Mouse (Mus musculus) brain, adult 2 months (tissue): ENCODE results near the gene Catsper3.

Experiments used
- DNase-seq: peaks from one replicate; pipeline ENCODE4 v3.0.0; 2011; ENCODE audit warnings: low read depth, low spot score

The Catsper3 gene

DNA sequence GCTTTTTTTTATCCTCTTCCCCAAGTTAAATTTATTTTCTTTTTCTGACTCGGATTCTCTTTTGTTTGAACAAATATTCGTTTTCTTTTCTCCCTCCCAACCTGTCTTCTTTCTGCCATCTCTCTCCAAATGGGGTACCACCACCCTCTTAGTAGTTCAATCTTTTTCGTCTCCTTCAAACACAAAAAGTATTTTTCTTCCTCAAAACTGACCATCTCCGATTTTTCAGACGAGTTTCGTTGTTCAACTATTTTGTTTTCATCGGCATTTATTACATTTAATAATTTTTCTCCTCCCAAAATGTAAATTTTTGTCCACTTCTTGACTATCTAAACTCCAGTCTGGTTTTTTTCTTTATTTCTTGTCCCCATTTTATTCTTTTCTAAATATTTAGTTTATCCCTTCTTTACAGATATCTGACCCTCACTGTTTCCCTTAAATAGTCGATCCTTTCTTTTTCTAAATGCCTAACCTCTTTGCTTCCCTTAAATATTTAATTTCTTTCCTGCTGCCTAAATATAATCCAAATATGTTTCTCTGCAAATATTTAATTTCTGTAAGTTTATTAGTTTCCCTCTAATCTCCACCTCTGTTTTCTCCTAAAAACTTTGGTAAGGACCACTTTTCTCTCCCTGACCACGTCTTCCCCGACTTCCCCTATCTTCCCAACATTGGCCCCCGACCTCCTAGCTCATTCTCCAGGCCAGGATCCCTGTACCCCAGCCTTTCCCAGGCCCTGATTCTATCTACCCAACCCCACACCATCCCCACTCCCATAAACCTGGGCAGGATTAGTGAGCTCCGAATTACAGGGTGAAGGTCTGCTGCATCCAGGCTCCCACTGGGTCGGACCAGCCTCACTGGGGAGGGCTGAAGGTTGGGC is 42.7 kb downstream of the Catsper3 start:
- no peak for DNase-seq

DNA sequence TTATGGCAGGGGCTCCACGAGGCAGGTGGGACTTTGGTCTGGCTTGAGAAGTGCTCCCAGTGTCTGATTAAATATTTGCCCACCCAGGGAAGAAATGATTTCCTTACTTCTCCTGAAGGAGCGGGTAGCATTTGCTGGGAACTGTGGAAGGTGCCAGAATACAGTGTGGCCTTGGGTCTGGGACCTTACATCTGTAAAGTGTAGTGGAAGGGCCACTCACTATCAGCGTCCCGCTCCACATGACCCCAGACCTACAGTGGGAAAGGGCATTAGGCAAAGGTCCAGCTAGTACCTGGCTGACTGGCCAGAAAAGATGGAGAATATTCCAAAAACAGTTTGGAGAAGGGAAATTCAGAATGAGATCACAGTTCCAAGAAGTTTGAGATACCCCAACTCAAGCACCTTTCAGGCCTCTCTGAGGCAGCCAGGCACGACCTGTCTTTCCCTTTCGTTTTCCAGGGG is 43.3 kb downstream of the Catsper3 start:
- no peak for DNase-seq

DNA sequence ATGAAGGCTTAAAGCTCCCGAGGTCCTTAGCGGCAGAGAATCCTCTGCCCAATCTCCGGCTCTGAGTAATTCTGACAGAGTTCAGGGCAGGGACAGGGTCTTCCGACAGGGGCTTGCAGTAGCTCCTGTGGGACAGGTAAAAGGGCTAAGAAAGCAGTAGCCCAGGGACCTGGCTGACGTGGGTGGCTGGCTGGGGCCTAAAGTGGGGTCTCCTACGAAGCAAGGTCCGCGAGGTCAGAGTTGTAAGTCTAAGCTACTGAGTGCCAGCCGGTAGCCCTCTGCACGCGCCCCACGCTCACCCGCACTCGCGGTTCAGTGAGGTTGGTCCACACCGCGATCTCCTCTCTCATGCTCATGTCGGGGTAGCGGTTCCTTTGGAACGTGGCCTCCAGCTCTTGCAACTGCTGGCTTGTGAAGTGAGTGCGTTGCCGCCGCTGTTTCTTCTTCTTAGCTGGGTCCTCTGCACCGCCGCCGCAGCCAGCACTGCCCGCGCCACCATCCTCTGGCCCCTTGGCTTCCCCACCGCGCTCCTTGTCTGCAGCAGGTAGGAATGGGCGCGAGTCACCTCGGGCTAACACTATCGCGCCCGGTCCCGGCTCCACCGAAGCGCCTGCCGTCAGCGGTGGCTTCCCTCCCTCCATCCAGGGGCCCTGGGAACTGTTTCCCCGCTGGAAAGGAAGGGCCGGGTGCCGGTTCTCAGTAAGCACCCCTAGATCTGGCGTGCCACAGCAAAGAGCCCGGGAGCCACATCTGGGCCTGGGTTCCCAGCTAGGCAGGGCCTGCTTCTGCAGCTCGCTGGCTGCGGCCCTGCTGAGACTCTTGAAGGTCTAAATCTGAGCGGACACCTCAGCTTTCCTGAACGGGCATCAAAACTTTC is 44.0 kb downstream of the Catsper3 start:
- no peak for DNase-seq

DNA sequence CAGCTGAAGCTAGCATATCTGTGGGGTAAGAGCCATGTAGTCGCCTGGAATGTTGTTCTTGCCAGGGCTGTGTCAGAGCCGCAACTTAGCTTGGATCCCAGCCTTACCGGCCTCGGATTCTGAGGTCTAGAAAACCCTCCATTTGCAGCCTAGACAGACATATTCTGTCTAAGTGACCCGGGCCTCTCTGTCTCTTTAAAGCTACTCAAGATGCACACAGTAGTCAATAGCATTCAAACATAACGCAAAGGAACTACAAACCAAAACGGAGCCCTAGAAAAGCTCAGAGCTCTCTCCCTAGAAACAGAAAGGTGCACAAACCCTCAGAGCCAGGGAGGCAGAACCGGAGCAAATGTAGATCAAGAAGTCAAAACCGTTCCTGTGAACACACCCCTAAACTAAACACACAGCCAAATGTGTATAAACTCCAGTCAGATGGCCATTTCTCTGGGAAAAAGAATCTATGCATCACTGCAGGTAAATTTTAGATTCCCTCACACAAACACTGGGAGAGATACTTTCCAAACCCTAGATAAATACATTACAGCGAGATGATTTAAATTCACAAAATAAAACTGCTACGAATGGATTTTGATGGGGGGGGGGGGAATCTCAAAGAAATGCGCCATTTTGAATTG is 44.8 kb downstream of the Catsper3 start:
- no peak for DNase-seq

DNA sequence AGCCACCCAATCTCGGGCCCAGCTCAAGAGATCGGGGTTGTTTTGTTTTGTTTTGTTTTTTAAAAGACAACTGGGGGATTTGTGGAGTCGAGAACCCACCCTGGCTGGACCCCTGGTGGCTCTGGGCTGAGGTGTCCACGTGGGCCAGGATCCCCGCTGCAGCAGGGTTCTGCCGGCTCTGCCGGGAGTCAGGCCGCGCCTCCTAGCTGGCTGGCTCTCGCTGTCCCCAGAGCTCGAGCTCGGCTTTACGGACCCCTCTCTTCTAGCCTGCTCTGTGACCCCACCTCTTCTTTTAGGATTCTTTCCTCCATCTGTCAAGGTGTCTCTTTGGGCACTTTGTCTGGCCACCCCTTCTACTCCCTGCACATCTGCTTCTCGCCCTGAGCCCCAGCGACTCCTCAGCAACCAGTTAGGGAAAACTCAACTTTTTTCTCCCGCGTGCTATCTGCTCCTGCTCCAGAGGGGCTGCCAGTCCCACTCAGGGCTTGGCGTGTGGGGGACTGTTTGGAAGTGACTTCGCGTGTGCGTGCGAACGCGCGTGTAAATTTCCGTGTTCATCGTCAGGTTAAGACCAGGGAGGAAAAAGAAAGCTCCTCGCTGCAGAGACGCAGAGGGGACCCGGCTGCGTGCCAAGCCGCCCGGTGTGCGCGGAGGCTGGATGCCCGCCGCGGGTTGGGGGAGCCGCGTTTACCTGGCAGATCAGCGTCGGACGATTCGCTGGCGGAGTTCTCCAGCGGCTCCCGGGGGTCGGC is 45.9 kb downstream of the Catsper3 start:
- DNase-seq = no peak

DNA sequence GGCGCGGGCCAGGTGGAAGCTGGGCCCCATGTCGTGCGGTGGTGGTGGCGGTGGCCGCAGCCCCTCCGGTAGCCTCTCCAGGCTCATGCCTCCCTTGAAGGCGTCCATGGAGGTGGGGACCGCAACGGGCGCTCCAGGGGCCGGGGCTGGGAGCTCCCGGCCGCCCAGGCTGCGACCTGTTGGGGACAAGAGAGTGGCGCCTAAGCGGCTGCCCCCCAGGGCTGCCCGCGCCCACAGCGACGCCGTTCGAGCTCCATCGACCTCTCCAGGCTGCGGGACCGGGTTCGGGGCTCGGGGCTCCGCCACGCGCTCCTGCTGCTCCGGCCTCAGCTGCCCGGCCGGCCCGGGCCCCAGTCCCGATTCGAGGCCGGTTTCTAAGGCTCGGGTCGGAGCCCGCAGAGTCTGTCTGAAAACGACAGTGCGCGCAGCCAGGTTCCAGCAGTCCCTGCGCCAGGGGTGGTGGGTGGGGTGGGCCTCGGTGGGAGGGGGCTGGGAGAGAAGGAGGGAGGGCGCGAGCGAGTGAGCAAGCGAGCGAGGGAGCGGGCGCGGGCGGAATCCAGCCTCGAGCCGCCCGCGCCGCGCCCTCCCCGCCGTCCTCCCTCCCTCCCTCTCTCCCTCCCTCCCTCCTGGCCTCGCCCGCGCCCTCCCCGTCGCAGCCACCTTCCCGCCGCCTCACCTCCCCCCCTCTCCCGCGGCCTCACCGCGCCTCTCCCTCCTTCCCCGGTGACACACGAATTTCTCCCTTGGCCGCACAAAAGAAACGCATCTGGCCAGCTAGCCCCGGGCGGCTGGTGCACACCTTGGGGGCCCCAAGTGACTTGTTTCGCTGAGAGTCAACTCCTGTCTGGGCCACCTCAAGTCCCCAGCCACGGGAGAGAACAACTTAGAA is 46.7 kb downstream of the Catsper3 start:
- DNase-seq = no peak

DNA sequence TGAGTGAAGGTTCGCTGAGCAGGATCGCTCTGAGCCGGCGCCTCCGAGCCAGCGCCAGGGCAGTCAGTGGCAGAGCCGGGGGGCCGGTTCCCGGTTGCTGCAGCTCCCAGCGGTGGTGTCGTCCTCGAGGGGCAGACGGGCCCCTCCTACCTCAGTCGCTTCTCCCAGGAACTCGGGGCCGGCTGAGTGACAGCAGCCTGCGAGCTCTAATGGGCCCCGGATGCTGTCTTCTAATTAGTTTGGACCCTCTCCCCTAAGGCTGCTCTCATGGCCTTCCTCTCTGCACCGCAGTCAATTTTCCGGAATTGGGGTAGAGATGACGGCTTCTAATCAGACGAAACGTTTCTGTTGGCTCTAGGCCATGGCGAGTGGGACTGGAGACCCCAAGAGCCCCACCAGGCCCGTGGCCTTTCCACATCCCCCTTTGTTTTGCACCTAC is 47.4 kb downstream of the Catsper3 start:
- no peak for DNase-seq

DNA sequence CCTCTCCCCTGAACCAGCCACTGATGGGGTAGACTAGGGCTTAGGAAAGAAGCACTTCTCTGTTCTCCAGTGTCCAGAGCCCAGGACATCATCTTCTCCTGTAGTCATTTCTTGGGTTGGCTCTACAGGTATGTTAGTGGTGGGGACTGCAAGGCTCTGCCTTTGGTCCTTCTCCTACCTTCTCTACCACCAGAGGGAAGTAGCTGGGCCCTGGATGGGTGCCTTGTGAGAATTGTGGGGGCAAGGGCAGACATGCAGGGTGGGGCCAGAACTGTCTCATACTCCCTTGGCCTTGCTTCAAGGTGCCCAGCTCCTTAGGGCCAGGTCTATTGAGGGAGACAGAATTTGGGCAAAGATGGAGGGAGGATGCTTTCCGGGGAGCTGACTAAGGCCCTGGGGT is 48.2 kb downstream of the Catsper3 start:
- DNase-seq = no peak

DNA sequence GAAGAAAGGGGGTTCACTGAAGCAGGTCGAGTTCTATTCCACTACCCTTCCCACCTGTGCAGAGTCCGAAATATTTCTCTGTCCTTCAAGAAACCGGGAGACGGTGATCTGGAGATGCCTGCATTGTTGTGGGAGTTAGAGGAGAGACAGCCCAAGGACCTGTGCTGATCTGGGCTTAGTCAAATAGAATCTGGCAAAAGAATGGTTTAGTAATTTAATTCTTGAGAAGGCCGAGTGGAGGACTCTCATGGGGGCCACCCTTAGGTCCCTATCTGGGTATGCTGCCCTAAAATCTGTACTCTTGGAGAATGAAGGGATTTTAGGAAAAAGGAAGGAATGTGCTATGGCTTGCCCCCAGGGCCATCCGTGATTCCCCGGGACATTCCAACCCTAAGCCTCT is 49.6 kb downstream of the Catsper3 start:
- no peak for DNase-seq

DNA sequence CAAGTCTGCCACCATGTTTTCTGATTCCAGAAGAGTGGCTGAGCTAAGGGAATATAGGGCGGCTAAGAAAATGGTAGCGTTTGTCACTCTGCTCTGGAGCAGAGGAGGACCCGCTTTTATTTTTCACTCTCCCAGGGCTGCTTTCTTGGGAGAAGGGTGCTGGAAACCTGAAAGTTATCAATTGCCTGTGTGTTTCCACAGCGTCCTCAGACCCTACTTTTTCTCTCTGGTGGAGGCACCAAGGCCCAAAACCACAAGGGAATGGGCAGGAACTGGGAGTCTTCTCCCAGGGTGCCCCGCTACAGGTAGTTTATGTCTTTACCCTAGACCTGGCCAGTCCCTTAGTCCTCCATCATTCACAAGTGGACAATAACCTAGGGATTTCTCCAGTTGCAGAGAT is 50.3 kb downstream of the Catsper3 start:
- no peak for DNase-seq

DNA sequence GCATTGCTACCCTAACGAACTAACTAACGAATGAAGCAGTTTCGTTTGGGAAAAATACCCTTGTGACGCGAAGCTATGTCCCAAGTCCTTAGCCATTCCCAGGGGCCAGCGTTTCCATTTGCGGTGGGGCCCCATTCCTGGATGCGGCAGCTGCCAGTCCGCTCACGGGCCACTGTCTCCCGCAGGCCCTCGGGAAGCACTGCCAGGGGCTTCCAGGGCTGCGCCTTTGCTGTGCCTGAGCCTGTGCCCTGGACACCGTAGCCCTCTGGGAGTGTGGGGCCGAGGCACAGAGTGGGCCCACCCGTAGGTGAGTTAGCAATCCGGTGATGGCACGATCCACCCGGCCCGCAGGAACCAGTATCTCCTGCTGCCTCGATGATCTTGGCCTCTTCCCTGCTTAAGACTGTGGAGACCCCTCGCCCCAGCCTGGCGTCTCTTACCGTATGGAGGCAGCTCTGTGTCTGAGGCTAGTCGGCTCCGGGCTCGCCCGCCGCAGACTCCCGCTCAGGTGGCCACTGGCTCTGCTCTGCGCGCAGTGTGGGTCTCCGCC is 51.3 kb downstream of the Catsper3 start:
- no peak for DNase-seq

DNA sequence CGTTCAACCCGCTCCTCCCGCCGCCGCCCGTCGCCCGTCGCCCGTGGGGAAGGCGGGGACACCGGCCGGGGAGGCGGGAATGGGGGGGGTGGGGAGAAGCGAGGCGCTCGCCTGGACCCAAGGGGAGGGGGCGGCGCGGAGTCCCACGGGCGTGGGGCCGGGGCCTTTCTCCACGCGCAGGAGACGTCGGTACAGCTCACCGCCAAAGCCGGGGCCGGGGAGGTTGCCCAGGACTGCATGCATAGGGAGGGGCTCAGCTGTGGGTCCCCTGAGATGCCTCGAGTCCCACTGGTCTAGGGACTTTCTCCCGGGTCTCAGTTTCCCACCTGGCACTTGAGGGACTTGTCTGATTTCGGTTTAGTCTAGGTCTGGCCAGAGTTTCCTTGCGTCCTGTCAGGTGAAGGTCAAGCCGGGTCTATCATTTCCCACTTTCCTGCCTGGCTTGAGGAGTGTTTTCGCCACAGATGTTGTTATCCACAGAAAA is 51.8 kb downstream of the Catsper3 start, which contains the start of gene Pitx1:
Gene Pitx1, minus strand, starts transcription at position 51 of the 484 bp plus-strand sequence.
- DNase-seq = no peak

DNA sequence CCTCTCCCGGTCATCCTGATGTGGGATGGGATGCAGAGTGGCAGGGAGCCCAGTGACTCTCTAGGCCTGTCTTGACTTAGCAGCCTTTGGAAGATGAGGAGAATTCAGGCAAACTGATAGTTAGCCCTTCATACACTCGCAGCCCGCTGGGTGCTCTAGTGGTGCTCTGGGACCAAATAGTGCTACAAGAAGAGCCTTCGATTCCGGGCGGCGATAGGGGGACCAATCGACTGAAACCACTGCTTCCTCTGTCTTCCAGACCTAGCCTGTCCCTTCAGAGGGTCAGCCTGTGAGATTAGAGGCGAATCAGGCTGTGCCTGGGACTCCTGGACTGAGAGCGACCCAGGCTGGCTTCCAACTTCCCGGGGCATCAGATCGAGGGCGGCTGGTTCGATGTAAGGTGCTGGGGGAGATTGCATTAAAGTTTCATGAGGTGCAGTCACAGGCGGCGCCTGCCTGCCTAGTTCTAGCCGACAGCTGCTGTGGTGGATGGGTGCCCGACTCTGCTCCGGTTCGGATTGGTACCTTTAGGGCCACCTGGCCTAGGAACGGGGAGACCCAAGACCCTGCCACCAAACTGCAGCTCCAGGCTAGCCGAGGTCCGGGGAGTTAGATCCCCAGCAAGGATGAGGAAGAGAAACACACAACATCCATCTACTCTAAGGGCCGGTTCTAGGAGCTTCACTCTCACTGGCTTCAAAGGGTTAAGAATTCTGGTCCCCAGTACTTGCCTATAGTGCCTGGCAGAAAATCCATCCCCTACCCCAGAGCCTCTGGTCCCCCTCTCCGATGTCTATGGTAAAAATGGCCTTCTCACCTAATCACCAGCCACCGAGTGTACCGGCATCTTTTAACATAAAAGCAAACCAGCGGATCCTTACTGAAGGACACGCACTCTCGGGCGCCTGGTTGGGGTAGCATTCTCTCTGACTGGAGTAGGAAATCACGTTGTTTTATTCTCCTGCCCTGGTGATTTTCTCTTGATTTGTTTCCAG is 52.7 kb downstream of the Catsper3 start:
- DNase-seq = no peak

DNA sequence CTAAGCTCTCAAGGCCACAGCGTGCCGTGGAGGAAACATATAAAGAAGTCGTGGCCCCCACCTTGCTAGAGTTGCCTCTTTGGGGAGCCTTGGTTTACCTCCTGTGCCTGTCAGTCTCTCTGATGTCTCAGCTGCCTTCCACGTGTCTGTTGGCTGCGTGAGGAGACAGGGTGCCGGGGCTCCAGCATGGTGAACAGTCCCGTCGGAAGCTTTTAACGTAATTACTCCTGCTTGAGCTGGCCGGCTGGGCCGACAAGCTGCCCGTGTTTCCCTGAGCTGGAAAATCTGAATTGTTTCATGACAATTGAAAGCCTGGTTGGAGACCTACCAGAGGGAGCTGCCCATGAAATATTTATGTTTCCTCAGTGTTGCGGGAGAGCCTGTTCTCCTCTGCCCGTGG is 55.9 kb downstream of the Catsper3 start:
- DNase-seq = no peak

DNA sequence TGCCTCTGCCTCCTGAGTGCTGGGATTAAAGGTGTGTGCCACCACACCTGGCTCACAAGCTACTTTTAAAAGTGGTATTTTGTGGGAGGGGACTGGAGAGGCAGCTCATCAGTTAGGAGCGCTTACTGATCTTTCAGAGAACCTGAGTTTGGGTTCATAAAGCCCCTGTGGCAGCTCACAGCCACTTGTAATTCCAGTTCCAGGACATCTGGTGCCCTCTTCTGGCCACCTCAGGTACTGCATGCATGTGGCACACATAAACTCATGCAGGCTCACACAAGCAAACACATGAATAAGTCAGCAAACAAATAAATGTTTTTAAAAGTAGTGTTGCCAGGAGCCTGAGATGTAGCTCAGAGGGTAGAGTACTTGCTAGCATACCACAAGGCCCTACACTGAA is 59.3 kb downstream of the Catsper3 start:
- no peak for DNase-seq

DNA sequence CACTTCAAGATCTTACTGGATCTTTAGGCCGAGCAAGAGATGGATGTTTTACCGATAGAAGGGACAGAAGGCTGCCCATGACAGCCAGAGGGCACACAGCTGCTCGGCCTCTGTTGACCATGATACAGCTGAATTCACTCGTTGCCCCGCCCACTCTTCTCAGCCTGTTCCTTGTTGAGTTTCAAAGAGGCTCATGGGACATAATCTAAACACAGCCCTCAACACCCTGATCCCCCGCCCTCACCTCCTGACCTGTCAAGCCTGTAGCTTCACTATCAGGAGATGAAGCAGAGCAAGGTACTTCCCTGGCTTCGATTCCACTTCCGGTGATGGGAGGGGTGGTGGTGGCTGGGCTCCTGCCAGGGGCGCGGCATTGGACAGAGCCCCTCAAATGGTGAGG is 63.4 kb downstream of the Catsper3 start:
- no peak for DNase-seq

DNA sequence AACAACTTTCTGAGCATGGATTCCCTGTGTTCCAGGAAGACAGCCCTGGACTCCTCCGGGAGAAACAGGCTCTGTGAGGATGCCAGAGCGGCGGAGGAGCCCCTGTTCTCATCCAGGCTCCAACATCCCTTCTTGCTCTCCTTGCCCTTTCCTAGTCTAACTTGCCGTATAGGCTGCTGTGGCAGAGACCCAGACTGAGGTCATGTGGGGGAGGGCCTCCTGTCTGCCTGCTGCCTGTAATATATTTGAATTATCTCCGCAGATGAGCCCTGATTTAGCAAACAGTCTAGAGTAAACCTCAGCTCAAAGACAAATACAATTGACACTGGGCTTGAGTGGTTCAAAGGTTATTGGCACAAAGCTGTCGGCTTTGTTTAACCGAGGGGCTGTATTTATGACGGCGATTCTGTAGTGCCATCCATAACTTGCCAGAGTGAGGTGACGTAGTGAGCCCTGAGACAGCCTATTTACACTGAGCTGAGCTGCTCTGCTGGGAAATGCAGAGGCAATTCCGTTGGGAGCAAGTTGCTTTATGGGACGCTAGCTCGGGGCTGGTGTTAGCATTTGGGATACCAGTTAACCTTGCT is 64.3 kb downstream of the Catsper3 start:
- no peak for DNase-seq

DNA sequence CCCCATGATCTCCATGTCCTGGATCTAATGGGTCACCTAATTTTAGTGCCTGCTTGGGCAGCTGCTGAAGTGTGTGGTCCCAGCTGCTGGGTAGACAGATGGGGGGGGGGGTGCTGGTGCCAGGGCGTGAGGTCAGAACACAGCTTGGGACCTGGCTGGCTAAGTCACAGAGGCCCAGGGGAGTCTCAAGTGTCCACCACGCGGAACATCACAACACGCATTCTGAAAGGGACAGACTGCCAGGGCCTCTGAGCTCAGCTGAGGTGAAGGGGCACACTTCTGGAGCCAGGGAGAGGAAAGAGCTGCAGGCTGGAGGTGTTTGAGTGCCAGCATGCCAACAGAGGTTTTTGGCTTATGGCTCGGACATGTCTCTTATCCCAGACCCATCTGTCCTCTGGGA is 66.4 kb downstream of the Catsper3 start:
- no peak for DNase-seq
